Mouse (Mus musculus) CH12.LX (cell line): Measurements from ENCODE around the gene Med15.

ENCODE experiments used
- BHLHE40 ChIP-seq: IDR thresholded peaks from 2 replicates; pipeline ENCODE4 v1.6.1; 2011; ENCODE audit warnings: mild to moderate bottlenecking, low read depth, low read length, improper control_type of control experiment
- CHD2 ChIP-seq: IDR thresholded peaks from 2 replicates; pipeline ENCODE4 v1.6.1; 2011; ENCODE audit warnings: low read length, improper control_type of control experiment
- CTCF ChIP-seq, 2 experiments: IDR thresholded peaks in 1 of 2; conservative IDR thresholded peaks in 1 of 2; 2 replicates each; pipeline ENCODE4 v1.5.1; 2011 to 2012; ENCODE audit warnings: low read depth in 2 of 2, low read length in 2 of 2, improper control_type of control experiment in 1 of 2, inconsistent platforms in 1 of 2, mild to moderate bottlenecking in 1 of 2, moderate library complexity in 1 of 2
- EP300 ChIP-seq: IDR thresholded peaks from 2 replicates; pipeline ENCODE4 v1.6.1; 2011; ENCODE audit warnings: low read length, improper control_type of control experiment
- JUND ChIP-seq: conservative IDR thresholded peaks from 2 replicates; pipeline ENCODE4 v1.6.1; 2011; ENCODE audit warnings: low read depth, low read length, improper control_type of control experiment
- KAT2A ChIP-seq: IDR thresholded peaks from 2 replicates; pipeline ENCODE4 v1.6.1; 2012; ENCODE audit warnings: low read length, improper control_type of control experiment, inconsistent platforms; ENCODE audit not compliant: insufficient replicate concordance
- MAX ChIP-seq: IDR thresholded peaks from 2 replicates; pipeline ENCODE4 v1.6.1; 2011; ENCODE audit warnings: low read length, improper control_type of control experiment
- POLR2A ChIP-seq: IDR thresholded peaks from 2 replicates; pipeline ENCODE4 v1.6.1; 2011; ENCODE audit warnings: low read depth, mild to moderate bottlenecking, improper control_type of control experiment, low read length
- POLR2AphosphoS2 ChIP-seq: IDR thresholded peaks from 2 replicates; pipeline ENCODE4 v1.6.1; 2011; ENCODE audit warnings: low read depth, low read length, improper control_type of control experiment
- UBTF ChIP-seq: IDR thresholded peaks from 2 replicates; pipeline ENCODE4 v1.6.1; 2012; ENCODE audit warnings: low read depth, mild to moderate bottlenecking, inconsistent platforms, low read length, improper control_type of control experiment, moderate library complexity
- ZC3H11A ChIP-seq: IDR thresholded peaks from 2 replicates; pipeline ENCODE4 v1.6.1; 2012; ENCODE audit warnings: low read depth, mild to moderate bottlenecking, inconsistent platforms, low read length, improper control_type of control experiment

GRCm38 (mm10) chr16:17626269-17626555 is 106.5 kb downstream of the Med15 start:
- TF ChIP-seq POLR2A: no peak
- no peak for TF ChIP-seq CTCF (conservative IDR thresholded peaks at IDR 0.05 in 1 of 2, IDR thresholded peaks at IDR 0.05 in 1 of 2; ENCODE audit: low read depth in 2 of 2, low read length in 2 of 2)
- no peak for TF ChIP-seq JUND
- no peak for TF ChIP-seq EP300
- no peak for TF ChIP-seq ZC3H11A
- no peak for TF ChIP-seq UBTF
- TF ChIP-seq BHLHE40: no peak
- no peak for TF ChIP-seq MAX
- no peak for TF ChIP-seq POLR2AphosphoS2
- TF ChIP-seq CHD2: no peak
- TF ChIP-seq KAT2A: no peak
